Mouse (Mus musculus): ENCODE data around the gene Sft2d2. TPM values are rescaled to one million over a fixed set of nuclear protein-coding genes. Genes with fewer than 3 reads are reported as not detected.

The Sft2d2 gene
- polyA plus RNA-seq, 2 experiments: 21.1 to 26.9 TPM

- no peak for DNase-seq (ENCODE audit: low spot score)
- no peak for TF ChIP-seq POLR2A (IDR thresholded peaks at IDR 0.05; ENCODE audit: borderline replicate concordance, extremely low read depth, insufficient read depth, insufficient read length)
- Histone ChIP-seq H3K27ac (replicated peaks; ENCODE audit: low read depth, low read length) (no peak overlapping the region), H3K9ac (ENCODE audit: low read depth, low read length, severe bottlenecking) (no peak overlapping the region), H3K36me3 (ENCODE audit: control insufficient read depth, insufficient read depth, low read length) (no peaks in the 10 kb centered on the region), H3K9me3 (ENCODE audit: control insufficient read depth, low read length) (no peaks in the 10 kb centered on the region), H3K4me3 (replicated peaks; ENCODE audit: low read length) (no peak overlapping the region), H3K27me3 (ENCODE audit: control insufficient read depth, insufficient read depth, low read length) (no peaks in the 10 kb centered on the region), H3K4me2 (replicated peaks; ENCODE audit: low read depth, low read length, severe bottlenecking) (no peak overlapping the region), H3K4me1 (ENCODE audit: control insufficient read depth, insufficient read depth, low read length) (peaks cover 15% of the 10 kb centered on the region)
- 66% methylated on average over 3 of the region's 3 CpGs for WGBS
- no peak for ATAC-seq (ENCODE audit: low FRiP score, low read depth)
Observed at GRCm38 (mm10) chr1:165195396-165195960, 1.2 kb upstream of the Sft2d2 start.

DNA sequence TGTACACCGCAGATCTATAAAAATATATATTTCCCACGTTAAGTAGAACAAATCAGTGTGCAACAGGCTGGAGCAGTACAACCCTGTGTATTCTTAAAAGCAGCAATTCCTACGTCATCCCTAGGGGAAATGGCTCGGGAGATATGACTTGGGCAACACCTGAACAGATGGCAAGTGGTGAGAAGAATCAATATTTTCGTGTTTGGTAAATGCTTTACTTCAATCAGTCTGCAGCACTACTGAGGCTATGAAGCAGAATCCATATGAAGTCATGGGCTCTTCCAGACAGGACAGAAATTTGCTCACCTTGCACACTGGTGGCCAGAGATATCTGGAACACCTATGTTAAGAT, 400 bp upstream of the Sft2d2 start:
- Histone ChIP-seq H3K36me3 (ENCODE audit: control insufficient read depth, insufficient read depth, low read length) (no peaks in the 10 kb centered on the region), H3K4me1 (ENCODE audit: control insufficient read depth, insufficient read depth, low read length) (peaks cover 15% of the 10 kb centered on the region), H3K9ac (ENCODE audit: low read depth, low read length, severe bottlenecking) (peak overlapping the region; percentile 68), H3K4me3 (replicated peaks; ENCODE audit: low read length) (peak overlapping the region; percentile 72), H3K27ac (replicated peaks; ENCODE audit: low read depth, low read length) (no peak overlapping the region), H3K4me2 (replicated peaks; ENCODE audit: low read depth, low read length, severe bottlenecking) (peak overlapping the region; percentile 80), H3K27me3 (ENCODE audit: control insufficient read depth, insufficient read depth, low read length) (no peaks in the 10 kb centered on the region), H3K9me3 (ENCODE audit: control insufficient read depth, low read length) (no peaks in the 10 kb centered on the region)
- DNase-seq (ENCODE audit: low spot score): no peak
- TF ChIP-seq POLR2A (IDR thresholded peaks at IDR 0.05; ENCODE audit: borderline replicate concordance, extremely low read depth, insufficient read depth, insufficient read length): no peak
- 11% methylated on average over 5 of the region's 5 CpGs for WGBS
- ATAC-seq (ENCODE audit: low FRiP score, low read depth): no peak

DNA sequence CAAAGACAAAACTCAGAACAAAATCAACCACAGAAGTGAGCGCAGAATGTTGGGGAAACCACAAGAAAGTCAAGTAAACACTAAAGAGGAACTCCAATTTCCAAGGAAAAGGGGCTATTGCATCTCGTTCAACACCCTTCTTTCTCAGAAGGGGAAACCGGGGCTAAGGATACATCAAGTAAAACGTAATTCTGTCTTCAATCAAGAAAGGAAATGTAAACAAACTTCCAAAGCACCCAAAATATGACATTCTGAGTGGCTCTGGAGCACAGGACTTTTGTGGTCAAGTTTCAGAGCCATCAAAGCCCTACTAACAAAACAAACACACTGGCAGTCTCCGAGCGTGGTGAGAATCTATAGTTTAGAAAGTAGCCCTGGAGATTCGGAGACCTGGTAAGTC, 812 bp downstream of the Sft2d2 start:
- no peaks in the 10 kb centered on the region for H3K27me3 ChIP-seq (ENCODE audit: control insufficient read depth, insufficient read depth, low read length)
- WGBS: 10% methylated on average over 7 of the region's 7 CpGs
- H3K9ac ChIP-seq (ENCODE audit: low read depth, low read length, severe bottlenecking): peak overlapping the region; percentile 68
- no peaks in the 10 kb centered on the region for H3K9me3 ChIP-seq (ENCODE audit: control insufficient read depth, low read length)
- no peaks in the 10 kb centered on the region for H3K36me3 ChIP-seq (ENCODE audit: control insufficient read depth, insufficient read depth, low read length)
- TF ChIP-seq POLR2A (IDR thresholded peaks at IDR 0.05; ENCODE audit: borderline replicate concordance, extremely low read depth, insufficient read depth, insufficient read length): no peak
- no peak for DNase-seq (ENCODE audit: low spot score)
- H3K4me1 ChIP-seq (ENCODE audit: control insufficient read depth, insufficient read depth, low read length): peaks cover 15% of the 10 kb centered on the region
- H3K4me3 ChIP-seq (replicated peaks; ENCODE audit: low read length): peak overlapping the region; percentile 72
- peak overlapping the region; percentile 80 for H3K4me2 ChIP-seq (replicated peaks; ENCODE audit: low read depth, low read length, severe bottlenecking)
- H3K27ac ChIP-seq (replicated peaks; ENCODE audit: low read depth, low read length): peak overlapping the region; percentile 43
- ATAC-seq (ENCODE audit: low FRiP score, low read depth): no peak

DNA sequence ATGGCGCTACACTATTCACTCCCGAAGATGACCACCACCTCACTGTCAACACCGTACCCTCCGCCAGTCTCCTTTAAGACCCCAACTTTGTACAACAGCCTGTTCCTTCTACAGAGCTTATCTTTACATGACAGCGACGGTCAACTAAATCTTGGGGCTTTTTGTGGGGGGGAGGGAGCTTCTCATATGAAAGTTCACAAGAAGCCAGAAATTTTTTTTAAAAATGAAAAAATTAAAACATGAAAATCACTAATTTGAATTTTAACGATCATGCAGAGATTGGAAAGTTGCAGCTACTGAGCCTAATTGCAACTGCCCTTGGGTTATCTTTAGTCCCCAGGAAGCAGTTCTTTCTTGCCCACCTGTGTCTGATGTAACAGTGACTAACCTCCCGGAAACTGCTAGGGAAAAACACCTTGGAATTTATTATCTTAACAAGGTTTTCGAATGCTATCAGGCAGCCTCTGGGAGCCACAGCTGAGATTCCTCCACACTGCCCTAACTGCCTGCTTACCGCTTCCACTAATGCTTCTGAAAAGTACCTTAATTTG, 1.4 kb downstream of the Sft2d2 start:
- H3K4me3 ChIP-seq (replicated peaks; ENCODE audit: low read length): peak overlapping the region; percentile 72
- H3K27me3 ChIP-seq (ENCODE audit: control insufficient read depth, insufficient read depth, low read length): no peaks in the 10 kb centered on the region
- DNase-seq (ENCODE audit: low spot score): no peak
- H3K36me3 ChIP-seq (ENCODE audit: control insufficient read depth, insufficient read depth, low read length): peaks cover under 1% of the 10 kb centered on the region; the same call in 1 of the 2 replicates
- WGBS: 64% methylated on average over 10 of the region's 10 CpGs
- H3K4me2 ChIP-seq (replicated peaks; ENCODE audit: low read depth, low read length, severe bottlenecking): peak overlapping the region; percentile 80
- TF ChIP-seq POLR2A (IDR thresholded peaks at IDR 0.05; ENCODE audit: borderline replicate concordance, extremely low read depth, insufficient read depth, insufficient read length): no peak
- no peak overlapping the region for H3K27ac ChIP-seq (replicated peaks; ENCODE audit: low read depth, low read length)
- peaks cover 15% of the 10 kb centered on the region for H3K4me1 ChIP-seq (ENCODE audit: control insufficient read depth, insufficient read depth, low read length)
- no peak for ATAC-seq (ENCODE audit: low FRiP score, low read depth)
- H3K9ac ChIP-seq (ENCODE audit: low read depth, low read length, severe bottlenecking): no peak overlapping the region
- H3K9me3 ChIP-seq (ENCODE audit: control insufficient read depth, low read length): no peaks in the 10 kb centered on the region

DNA sequence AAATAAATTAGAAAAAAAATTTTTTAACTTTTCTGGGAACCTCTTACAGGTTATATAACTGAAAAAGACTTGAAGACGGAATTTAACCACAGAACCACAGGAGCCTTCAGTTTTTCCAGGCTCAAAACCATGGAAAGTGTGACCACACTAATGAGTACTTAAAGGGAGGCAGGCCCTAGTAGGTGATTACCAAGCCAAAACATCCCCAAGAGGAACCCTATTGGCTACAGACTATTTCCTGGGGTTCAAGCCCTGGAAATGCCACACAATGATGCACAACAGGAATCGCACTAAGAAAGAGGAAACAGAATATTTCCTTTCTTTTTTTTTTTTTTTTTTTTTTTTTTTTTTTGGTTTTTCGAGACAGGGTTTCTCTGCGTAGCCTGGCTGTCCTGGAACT, 2.1 kb downstream of the Sft2d2 start:
- DNase-seq (ENCODE audit: low spot score): peak; percentile 47
- no peaks in the 10 kb centered on the region for H3K27me3 ChIP-seq (ENCODE audit: control insufficient read depth, insufficient read depth, low read length)
- H3K9me3 ChIP-seq (ENCODE audit: control insufficient read depth, low read length): no peaks in the 10 kb centered on the region
- ATAC-seq (ENCODE audit: low FRiP score, low read depth): no peak
- no peak overlapping the region for H3K4me3 ChIP-seq (replicated peaks; ENCODE audit: low read length)
- H3K36me3 ChIP-seq (ENCODE audit: control insufficient read depth, insufficient read depth, low read length): peaks cover 2% of the 10 kb centered on the region; the same call in 1 of the 2 replicates
- no peak overlapping the region for H3K9ac ChIP-seq (ENCODE audit: low read depth, low read length, severe bottlenecking)
- H3K4me2 ChIP-seq (replicated peaks; ENCODE audit: low read depth, low read length, severe bottlenecking): no peak overlapping the region
- H3K4me1 ChIP-seq (ENCODE audit: control insufficient read depth, insufficient read depth, low read length): peaks cover 15% of the 10 kb centered on the region
- WGBS: 71% methylated on average over 4 of the region's 4 CpGs
- peak overlapping the region; percentile 49 for H3K27ac ChIP-seq (replicated peaks; ENCODE audit: low read depth, low read length)
- TF ChIP-seq POLR2A (IDR thresholded peaks at IDR 0.05; ENCODE audit: borderline replicate concordance, extremely low read depth, insufficient read depth, insufficient read length): no peak
